Mouse (Mus musculus) retina, postnatal 7 days (tissue): ENCODE data around the gene Des.

ENCODE experiments used
- DNase-seq: peaks from one replicate; pipeline ENCODE4 v3.0.0-alpha.2; 2012; ENCODE audit warnings: low read depth, low spot score

The Des gene

GRCm38 (mm10) chr1:75382356-75383071 is 22.4 kb downstream of the Des start:
- no peak for DNase-seq

- no peak for DNase-seq
Measured at GRCm38 (mm10) chr1:75384470-75385141, 24.5 kb downstream of the Des start.

GRCm38 (mm10) chr1:75385142-75385730 is 25.1 kb downstream of the Des start:
- no peak for DNase-seq

GRCm38 (mm10) chr1:75386149-75386548 is 26.0 kb downstream of the Des start:
- no peak for DNase-seq

GRCm38 (mm10) chr1:75387469-75387928 is 27.4 kb downstream of the Des start:
- DNase-seq = no peak

- DNase-seq = no peak
Measured at GRCm38 (mm10) chr1:75387929-75388897, 28.1 kb downstream of the Des start.

- no peak for DNase-seq
Measured at GRCm38 (mm10) chr1:75388898-75389515, 28.9 kb downstream of the Des start.

- DNase-seq = no peak
Measured at GRCm38 (mm10) chr1:75393139-75393538, 33.0 kb downstream of the Des start.

- DNase-seq = no peak
Measured at GRCm38 (mm10) chr1:75393846-75394245, 33.7 kb downstream of the Des start.

GRCm38 (mm10) chr1:75398761-75399402 is 38.8 kb downstream of the Des start:
- peak; percentile 65 for DNase-seq

- DNase-seq = peak; percentile 67
Measured at GRCm38 (mm10) chr1:75399755-75400492, 39.8 kb downstream of the Des start.

- no peak for DNase-seq
Measured at GRCm38 (mm10) chr1:75400493-75401115, 40.5 kb downstream of the Des start.

- no peak for DNase-seq
Measured at GRCm38 (mm10) chr1:75405547-75405946, 45.4 kb downstream of the Des start.

GRCm38 (mm10) chr1:75406173-75406572 is 46.0 kb downstream of the Des start:
- no peak for DNase-seq

GRCm38 (mm10) chr1:75407056-75407455 is 46.9 kb downstream of the Des start:
- no peak for DNase-seq

GRCm38 (mm10) chr1:75408210-75408609 is 48.1 kb downstream of the Des start:
- no peak for DNase-seq

GRCm38 (mm10) chr1:75409950-75410349 is 49.8 kb downstream of the Des start:
- DNase-seq = no peak

- no peak for DNase-seq
Measured at GRCm38 (mm10) chr1:75412196-75412595, 52.1 kb downstream of the Des start.

- no peak for DNase-seq
Measured at GRCm38 (mm10) chr1:75413749-75414148, 53.6 kb downstream of the Des start.
